Mouse (Mus musculus) lung, adult 2 months (tissue): ENCODE data around the gene Zfp770. TPM values are rescaled to one million over a fixed set of nuclear protein-coding genes. Genes with fewer than 3 reads are reported as not detected.

Experiments used
- DNase-seq: peaks from one replicate; pipeline ENCODE4 v3.0.0; 2022
- H3K4me1 ChIP-seq: fragments of 200-500 bp; 2 replicates; pipeline ENCODE4 v1.6.1; 2011; ENCODE audit warnings: low read length; ENCODE audit not compliant: control insufficient read depth, insufficient read depth
- H3K4me3 ChIP-seq: fragments of 200-500 bp; replicated peaks from 2 replicates; pipeline ENCODE3; 2011; ENCODE audit warnings: low read depth, mild to moderate bottlenecking, control low read depth, low read length; ENCODE audit errors: extremely low read depth
- CTCF ChIP-seq: fragments of 200-500 bp; IDR thresholded peaks from 2 replicates; pipeline ENCODE4 v1.5.1; 2011; ENCODE audit warnings: mild to moderate bottlenecking, low read length, control low read depth; ENCODE audit not compliant: insufficient read depth
- POLR2A ChIP-seq: fragments of 200-500 bp; IDR thresholded peaks from 2 replicates; pipeline ENCODE4 v1.6.1; 2011; ENCODE audit warnings: low read depth, mild to moderate bottlenecking, control low read depth, low read length, borderline replicate concordance; ENCODE audit errors: extremely low read depth
- WGBS: fragments of 180-500 bp; shearing (Covaris S2); methylation state at CpG from one replicate; pipeline ENCODE4 v1.1.7; 2018; 5-methylcytosine and 5-hydroxymethylcytosine counted together
- polyA plus RNA-seq: library from polyadenylated mRNA; depleted of rRNA; stranded (reverse); fragments of >200 nt; gene quantifications from 2 replicates; pipeline ENCODE4 v1.2.3, GENCODE M21; 2012; rRNA removed

The Zfp770 gene
- polyA plus RNA-seq, 1 experiment, result 1.5 TPM

GRCm38 (mm10) chr2:114145315-114145801 is 55.9 kb downstream of the Zfp770 start:
- H3K4me1 ChIP-seq, result no peaks in the 10 kb centered on the region
- WGBS, result 68% methylated on average over 6 of the region's 6 CpGs
- peak; percentile 9 for DNase-seq
- peak; percentile 37 for TF ChIP-seq CTCF
- no peak for TF ChIP-seq POLR2A
- H3K4me3 ChIP-seq, result no peak overlapping the region

DNA sequence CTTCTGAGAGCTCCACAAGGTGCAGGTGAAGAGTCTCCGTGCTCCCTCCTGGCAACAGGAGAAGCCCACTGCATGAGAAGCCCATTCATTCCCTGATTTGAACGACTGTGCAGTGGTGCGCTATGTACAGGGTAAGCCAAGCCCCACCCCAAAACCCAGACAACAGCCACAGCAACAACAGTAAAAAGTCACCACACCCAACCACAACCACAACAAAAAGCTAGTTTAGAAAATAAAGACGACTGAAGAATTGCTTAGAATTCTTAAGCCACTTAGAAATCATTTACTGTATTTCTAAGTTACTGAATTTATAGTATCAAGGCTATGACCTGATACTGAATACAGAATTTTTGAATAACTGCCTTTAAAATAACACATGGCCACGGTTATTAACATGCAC is 56.4 kb downstream of the Zfp770 start:
- no peak overlapping the region for H3K4me3 ChIP-seq
- no peak for DNase-seq
- 85% methylated on average over 5 of the region's 5 CpGs for WGBS
- H3K4me1 ChIP-seq, result no peaks in the 10 kb centered on the region
- TF ChIP-seq CTCF (no peak), POLR2A (no peak)

- WGBS, result 92% methylated on average over 6 of the region's 6 CpGs
- no peak for TF ChIP-seq CTCF
- TF ChIP-seq POLR2A, result no peak
- Histone ChIP-seq H3K4me1 (no peaks in the 10 kb centered on the region), H3K4me3 (no peak overlapping the region)
- DNase-seq, result no peak
These were observed 57.4 kb downstream of the Zfp770 start for GRCm38 (mm10) chr2:114143842-114144241.

Other genes starting within 250 kb of the Zfp770 start
- gene Gjd2, start 187.8 kb downstream of the Zfp770 start, polyA plus RNA-seq, result 0.04 TPM in 1 of 2 replicates, not detected in the other
- gene Actc1, start 147.9 kb downstream of the Zfp770 start, polyA plus RNA-seq, result 400 and 721 TPM in 2 replicates
- 14.7 and 18.4 TPM in 2 replicates for gene Aqr, start 14.4 kb downstream of the Zfp770 start, polyA plus RNA-seq